Mouse (Mus musculus) lung, postnatal 0 days (tissue): ENCODE results near the gene Ccdc39.

Experiments used
- CTCF ChIP-seq: IDR thresholded peaks from 2 replicates; pipeline ENCODE4 v1.5.1; 2016; ENCODE audit warnings: antibody characterized with exemption, mild to moderate bottlenecking
- EP300 ChIP-seq: IDR thresholded peaks from 2 replicates; pipeline ENCODE4 v1.6.1; 2016; ENCODE audit warnings: antibody characterized with exemption, mild to moderate bottlenecking, control low read depth

GRCm38 (mm10) chr3:33864000-33864540, 20.0 kb upstream of the Ccdc39 start:
- TF ChIP-seq EP300 (no peak), CTCF (no peak)
